Mouse (Mus musculus): ENCODE data around the gene Kcnrg. TPM values are rescaled to one million over a fixed set of nuclear protein-coding genes. Genes with fewer than 3 reads are reported as not detected.

Gene Kcnrg
- polyA plus RNA-seq, 1 experiment from 2014 or later = 0.37 TPM

DNA sequence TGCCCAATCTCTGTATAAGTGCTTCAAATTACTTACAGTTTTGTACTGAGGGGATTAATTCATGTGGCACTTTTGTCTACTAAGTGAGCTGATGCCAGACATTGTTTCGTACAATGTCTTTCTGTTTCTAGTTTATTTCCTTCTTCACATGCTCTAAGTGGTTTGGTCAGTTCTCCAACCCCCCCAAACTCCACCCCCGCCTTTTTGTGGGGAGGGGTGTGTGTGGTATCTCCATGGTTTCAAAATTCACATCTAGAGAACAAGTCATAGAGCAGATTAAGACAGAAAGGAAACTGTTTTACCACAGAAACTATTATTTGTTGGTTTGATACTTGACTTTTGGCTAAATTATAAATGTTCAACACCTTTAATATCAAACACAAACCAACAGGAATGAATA lies 13.1 kb downstream of the Kcnrg start:
- Histone ChIP-seq H3K4me1 (ENCODE audit: insufficient read depth, low read length) (no peaks in the 10 kb centered on the region), H3K4me2 (replicated peaks; ENCODE audit: low read depth, low read length) (no peak overlapping the region), H3K9me3 (ENCODE audit: low read length) (no peaks in the 10 kb centered on the region), H3K36me3 (ENCODE audit: insufficient read depth, low read length) (0 out of 2 replicates have a peak, but pooled peaks cover 4% of the 10 kb centered on the region), H3K27ac (ENCODE audit: low read length) (no peak overlapping the region), H3K9ac (replicated peaks; ENCODE audit: low read length) (no peak overlapping the region), H3K4me3 (ENCODE audit: low read length) (no peak overlapping the region), H3K27me3 (ENCODE audit: insufficient read depth, low read length) (no peaks in the 10 kb centered on the region)
- ATAC-seq (ENCODE audit: low FRiP score, low TSS enrichment) = no peak
- WGBS = 96% methylated on average over 2 of the region's 2 CpGs

DNA sequence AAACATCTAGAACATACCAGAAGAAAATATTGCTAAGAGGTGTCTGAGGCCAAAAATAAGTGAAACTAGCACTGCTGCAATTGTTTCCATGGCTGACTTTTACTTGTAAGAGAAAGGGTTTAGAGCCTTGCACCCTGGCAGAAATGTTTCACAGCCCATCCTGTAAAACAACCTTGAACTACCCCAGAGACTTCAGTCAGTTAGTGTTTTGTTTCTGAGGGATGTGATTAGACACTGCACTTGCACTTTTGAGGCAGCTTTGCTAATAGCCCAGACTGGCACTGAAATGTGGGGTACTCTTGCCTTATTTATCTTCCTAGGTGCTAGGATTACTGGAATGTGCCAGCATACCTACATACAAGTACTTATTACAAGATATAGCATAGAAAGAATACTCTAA lies 28.7 kb downstream of the Kcnrg start:
- Histone ChIP-seq H3K27ac (ENCODE audit: low read length) (no peak overlapping the region), H3K4me3 (ENCODE audit: low read length) (no peak overlapping the region), H3K4me2 (replicated peaks; ENCODE audit: low read depth, low read length) (no peak overlapping the region), H3K36me3 (ENCODE audit: insufficient read depth, low read length) (peaks cover 10% of the 10 kb centered on the region), H3K9ac (replicated peaks; ENCODE audit: low read length) (no peak overlapping the region), H3K9me3 (ENCODE audit: low read length) (no peaks in the 10 kb centered on the region), H3K27me3 (ENCODE audit: insufficient read depth, low read length) (no peaks in the 10 kb centered on the region), H3K4me1 (ENCODE audit: insufficient read depth, low read length) (no peaks in the 10 kb centered on the region)
- no peak for ATAC-seq (ENCODE audit: low FRiP score, low TSS enrichment)

DNA sequence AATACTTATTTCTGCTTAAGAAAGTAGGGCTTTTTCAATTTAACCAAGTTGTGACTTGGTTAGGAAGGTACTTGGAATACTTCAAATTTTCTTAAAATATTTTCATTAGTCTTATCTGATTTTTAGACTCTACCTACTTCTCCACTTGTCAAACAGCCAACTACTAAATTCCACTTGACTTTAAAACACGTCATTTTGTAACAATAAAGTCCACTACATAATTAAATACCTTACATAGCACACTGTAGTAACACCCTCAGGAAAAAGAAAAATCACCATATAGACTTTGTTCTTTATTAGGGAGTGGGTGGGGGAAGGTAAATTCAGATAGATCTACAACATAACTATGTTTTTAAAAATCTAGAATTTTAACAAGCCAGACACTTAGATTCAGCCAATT lies 35.4 kb downstream of the Kcnrg start:
- no peak overlapping the region for H3K27ac ChIP-seq (ENCODE audit: low read length)
- no peaks in the 10 kb centered on the region for H3K36me3 ChIP-seq (ENCODE audit: insufficient read depth, low read length)
- no peaks in the 10 kb centered on the region for H3K27me3 ChIP-seq (ENCODE audit: insufficient read depth, low read length)
- no peak overlapping the region for H3K4me2 ChIP-seq (replicated peaks; ENCODE audit: low read depth, low read length)
- H3K9me3 ChIP-seq (ENCODE audit: low read length) = no peaks in the 10 kb centered on the region
- no peak overlapping the region for H3K4me3 ChIP-seq (ENCODE audit: low read length)
- no peaks in the 10 kb centered on the region for H3K4me1 ChIP-seq (ENCODE audit: insufficient read depth, low read length)
- no peak overlapping the region for H3K9ac ChIP-seq (replicated peaks; ENCODE audit: low read length)
- 55% methylated on average over 1 of the region's 1 CpGs for WGBS
- no peak for ATAC-seq (ENCODE audit: low FRiP score, low TSS enrichment)

DNA sequence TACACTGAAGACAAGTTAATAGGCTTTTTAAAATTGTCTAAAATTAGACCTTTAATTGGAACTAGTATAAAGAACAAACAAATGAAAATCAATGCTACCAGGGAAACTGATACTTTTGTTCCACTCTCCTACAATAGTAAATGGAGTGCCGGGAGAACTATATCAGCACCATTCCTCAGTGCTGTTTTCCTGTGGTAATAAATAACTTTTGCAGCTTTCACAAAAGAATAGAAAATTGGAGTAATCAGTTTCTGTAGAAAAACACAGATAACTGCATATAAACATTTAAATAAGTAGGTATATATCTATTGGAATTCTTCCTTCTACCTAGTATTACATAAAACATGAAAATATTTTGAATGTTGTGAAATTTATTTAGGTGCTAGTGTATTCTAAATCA lies 38.3 kb downstream of the Kcnrg start:
- Histone ChIP-seq H3K9ac (replicated peaks; ENCODE audit: low read length) (no peak overlapping the region), H3K4me2 (replicated peaks; ENCODE audit: low read depth, low read length) (no peak overlapping the region), H3K27me3 (ENCODE audit: insufficient read depth, low read length) (no peaks in the 10 kb centered on the region), H3K4me3 (ENCODE audit: low read length) (no peak overlapping the region), H3K36me3 (ENCODE audit: insufficient read depth, low read length) (no peaks in the 10 kb centered on the region), H3K27ac (ENCODE audit: low read length) (no peak overlapping the region), H3K9me3 (ENCODE audit: low read length) (no peaks in the 10 kb centered on the region), H3K4me1 (ENCODE audit: insufficient read depth, low read length) (peaks cover 5% of the 10 kb centered on the region)
- ATAC-seq (ENCODE audit: low FRiP score, low TSS enrichment) = no peak
- 19% methylated on average over 1 of the region's 1 CpGs for WGBS

DNA sequence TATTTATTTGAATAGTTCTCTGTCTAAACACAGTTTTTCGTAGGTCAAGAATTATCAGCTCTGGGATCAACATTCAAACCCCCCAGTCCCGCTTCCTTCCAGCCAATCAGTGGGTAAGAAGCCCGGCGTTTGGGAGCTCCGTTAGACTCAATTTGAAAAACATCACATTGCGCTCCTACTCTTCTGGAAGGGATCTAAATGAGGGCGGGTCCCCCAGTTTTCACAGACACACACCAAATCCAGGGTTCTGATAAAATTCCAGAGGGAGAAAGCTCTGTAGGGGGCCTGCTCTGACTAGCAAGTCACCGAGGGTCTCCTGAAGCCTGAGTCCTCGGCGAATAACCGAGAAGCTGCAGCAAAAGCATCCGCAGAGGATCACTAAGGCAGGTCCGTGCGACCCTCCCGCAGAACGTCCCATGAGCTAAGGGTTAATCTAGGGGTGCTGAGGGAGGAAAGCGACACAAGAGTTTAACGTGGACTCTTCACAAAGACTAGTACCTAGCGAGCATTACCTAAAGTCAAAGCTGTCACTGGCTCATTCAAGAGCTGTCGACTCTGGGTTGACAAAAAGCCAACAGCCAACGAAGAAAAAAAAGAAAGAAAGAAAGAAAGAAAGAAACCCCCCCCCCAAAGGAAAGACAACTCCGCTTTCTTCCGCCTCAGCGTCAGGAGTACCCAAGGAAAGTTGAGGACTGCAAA lies 40.1 kb downstream of the Kcnrg start:
- no peak for ATAC-seq (ENCODE audit: low FRiP score, low TSS enrichment)
- Histone ChIP-seq H3K9ac (replicated peaks; ENCODE audit: low read length) (peak overlapping the region; percentile 97), H3K36me3 (ENCODE audit: insufficient read depth, low read length) (no peaks in the 10 kb centered on the region), H3K4me3 (ENCODE audit: low read length) (peak overlapping the region; percentile 93), H3K9me3 (ENCODE audit: low read length) (no peaks in the 10 kb centered on the region), H3K4me2 (replicated peaks; ENCODE audit: low read depth, low read length) (peak overlapping the region; percentile 75), H3K27me3 (ENCODE audit: insufficient read depth, low read length) (no peaks in the 10 kb centered on the region), H3K4me1 (ENCODE audit: insufficient read depth, low read length) (peaks cover 5% of the 10 kb centered on the region), H3K27ac (ENCODE audit: low read length) (peak overlapping the region; percentile 98)
- 0% methylated on average over 24 of the region's 24 CpGs for WGBS

DNA sequence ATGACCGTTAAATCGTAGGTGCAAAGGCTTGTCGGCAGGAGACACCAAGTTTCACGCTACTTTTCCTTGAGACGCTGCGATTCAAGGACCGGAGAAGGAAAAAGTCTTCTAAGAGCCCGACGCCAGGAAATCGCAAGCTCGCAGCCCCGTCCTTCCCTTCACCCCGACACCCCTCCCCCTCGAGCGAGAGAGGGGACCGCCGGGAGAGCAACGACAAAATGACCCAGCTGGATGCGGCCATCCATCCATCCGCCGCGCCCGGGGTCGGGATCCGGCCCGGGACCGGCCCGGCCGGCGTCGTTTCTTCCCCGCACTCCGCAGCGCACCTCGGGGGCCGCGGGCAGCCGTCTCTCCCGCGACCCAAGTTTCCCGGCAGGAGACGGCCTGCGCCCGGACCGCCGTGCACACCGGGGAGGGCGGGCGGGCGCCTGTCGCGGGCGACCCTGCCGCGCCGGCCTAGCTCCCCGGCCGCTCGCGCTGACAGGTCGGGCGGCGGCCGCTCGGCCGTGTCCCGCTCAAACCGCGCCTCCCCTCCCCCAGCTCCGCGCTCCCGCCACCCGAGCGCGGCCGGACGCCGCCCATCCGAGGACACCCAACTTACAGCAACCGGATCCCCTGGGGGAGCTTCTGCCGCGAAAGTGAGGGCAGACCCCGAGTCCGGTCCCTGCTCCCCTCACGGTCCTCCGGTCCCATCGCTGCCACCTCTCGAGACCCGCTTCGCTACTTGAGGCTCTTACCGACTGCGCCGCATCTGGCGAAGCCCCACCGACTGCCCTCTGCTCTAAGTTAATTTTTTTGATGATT lies 40.8 kb downstream of the Kcnrg start:
- Histone ChIP-seq H3K4me1 (ENCODE audit: insufficient read depth, low read length) (peaks cover 5% of the 10 kb centered on the region), H3K9ac (replicated peaks; ENCODE audit: low read length) (peak overlapping the region; percentile 97), H3K27ac (ENCODE audit: low read length) (peak overlapping the region; percentile 98), H3K36me3 (ENCODE audit: insufficient read depth, low read length) (no peaks in the 10 kb centered on the region), H3K4me2 (replicated peaks; ENCODE audit: low read depth, low read length) (peak overlapping the region; percentile 75), H3K27me3 (ENCODE audit: insufficient read depth, low read length) (no peaks in the 10 kb centered on the region), H3K4me3 (ENCODE audit: low read length) (peak overlapping the region; percentile 93), H3K9me3 (ENCODE audit: low read length) (no peaks in the 10 kb centered on the region)
- peak; percentile 78 for ATAC-seq (ENCODE audit: low FRiP score, low TSS enrichment)
- WGBS = under 1% methylated on average over 81 of the region's 95 CpGs

DNA sequence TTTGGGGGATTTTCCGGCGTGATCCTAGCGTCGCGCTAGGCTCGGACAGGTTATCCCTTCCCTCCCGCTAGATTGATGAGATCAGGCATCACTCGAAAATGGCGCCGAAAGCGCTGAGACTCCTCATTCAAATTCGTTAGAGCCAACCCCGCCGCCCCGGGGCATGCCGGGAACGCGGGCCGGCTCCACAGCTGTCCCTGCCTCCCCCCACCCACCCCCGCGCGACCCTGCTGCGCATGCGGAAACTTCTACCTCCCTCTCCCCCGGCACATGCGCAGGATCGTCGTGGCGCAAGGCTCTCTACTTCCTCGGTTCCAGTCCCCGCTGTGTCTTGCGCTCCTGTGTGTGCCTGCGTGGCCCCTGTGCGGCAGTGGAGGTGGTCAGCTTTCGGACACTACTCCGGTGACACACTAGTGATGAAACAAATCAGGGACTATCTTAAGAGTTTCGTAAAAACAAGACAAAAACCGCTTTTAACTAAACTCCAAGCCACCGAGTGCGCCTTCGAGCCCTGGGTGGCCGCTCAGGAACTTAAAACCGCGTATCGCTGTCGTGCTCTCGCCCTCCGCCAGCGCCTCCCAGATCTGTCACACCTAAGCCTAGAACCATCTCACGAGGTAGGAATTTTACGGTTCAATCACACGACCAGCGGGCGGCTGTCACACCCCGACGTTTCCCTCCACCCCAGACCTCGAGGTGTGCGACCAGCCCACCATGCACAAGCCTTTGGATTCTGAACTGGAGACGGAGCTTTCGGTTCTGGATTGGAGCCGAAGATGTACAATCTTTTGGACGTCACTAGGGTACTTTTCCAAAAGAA lies 41.6 kb downstream of the Kcnrg start:
- Histone ChIP-seq H3K27ac (ENCODE audit: low read length) (peak overlapping the region; percentile 98), H3K4me2 (replicated peaks; ENCODE audit: low read depth, low read length) (peak overlapping the region; percentile 75), H3K4me3 (ENCODE audit: low read length) (peak overlapping the region; percentile 93), H3K9ac (replicated peaks; ENCODE audit: low read length) (peak overlapping the region; percentile 97), H3K36me3 (ENCODE audit: insufficient read depth, low read length) (no peaks in the 10 kb centered on the region), H3K9me3 (ENCODE audit: low read length) (no peaks in the 10 kb centered on the region), H3K27me3 (ENCODE audit: insufficient read depth, low read length) (no peaks in the 10 kb centered on the region), H3K4me1 (ENCODE audit: insufficient read depth, low read length) (peaks cover 5% of the 10 kb centered on the region)
- ATAC-seq (ENCODE audit: low FRiP score, low TSS enrichment) = peak; percentile 96
- 1% methylated on average over 62 of the region's 62 CpGs for WGBS

DNA sequence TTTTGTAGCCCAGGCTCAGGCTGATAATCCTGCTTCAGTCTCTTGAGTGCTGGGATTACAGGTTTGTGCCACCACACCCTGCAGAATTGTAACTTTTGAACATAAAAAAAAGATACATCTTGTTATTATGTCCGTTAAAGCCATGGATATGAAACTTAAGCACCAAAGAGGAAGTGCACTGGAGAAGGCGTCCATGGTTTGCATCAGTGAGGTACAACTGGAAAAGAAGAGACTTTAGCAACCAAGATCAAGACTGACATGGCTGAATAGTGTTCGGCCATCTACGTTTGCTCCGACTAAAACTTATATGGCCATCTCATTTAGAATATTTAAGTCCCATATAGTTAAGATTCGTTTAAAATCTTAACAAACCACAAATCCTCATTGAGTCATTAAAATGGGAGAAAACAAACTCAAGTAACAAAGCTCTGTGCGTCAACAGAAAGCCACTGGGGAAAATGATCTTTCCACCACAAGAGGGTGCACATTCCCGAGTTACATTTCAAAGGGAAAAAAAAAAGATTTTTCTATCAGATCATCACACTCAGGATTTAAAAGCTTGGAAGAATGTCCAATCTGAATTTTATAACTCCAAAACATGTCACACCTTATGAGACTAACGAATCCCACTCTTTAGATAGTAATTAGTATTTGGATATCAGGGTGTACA lies 43.2 kb downstream of the Kcnrg start:
- no peak for ATAC-seq (ENCODE audit: low FRiP score, low TSS enrichment)
- H3K36me3 ChIP-seq (ENCODE audit: insufficient read depth, low read length) = no peaks in the 10 kb centered on the region
- peaks cover 5% of the 10 kb centered on the region for H3K4me1 ChIP-seq (ENCODE audit: insufficient read depth, low read length)
- no peaks in the 10 kb centered on the region for H3K9me3 ChIP-seq (ENCODE audit: low read length)
- H3K4me2 ChIP-seq (replicated peaks; ENCODE audit: low read depth, low read length) = no peak overlapping the region
- WGBS = 39% methylated on average over 9 of the region's 9 CpGs
- no peak overlapping the region for H3K9ac ChIP-seq (replicated peaks; ENCODE audit: low read length)
- no peak overlapping the region for H3K4me3 ChIP-seq (ENCODE audit: low read length)
- no peak overlapping the region for H3K27ac ChIP-seq (ENCODE audit: low read length)
- H3K27me3 ChIP-seq (ENCODE audit: insufficient read depth, low read length) = no peaks in the 10 kb centered on the region

DNA sequence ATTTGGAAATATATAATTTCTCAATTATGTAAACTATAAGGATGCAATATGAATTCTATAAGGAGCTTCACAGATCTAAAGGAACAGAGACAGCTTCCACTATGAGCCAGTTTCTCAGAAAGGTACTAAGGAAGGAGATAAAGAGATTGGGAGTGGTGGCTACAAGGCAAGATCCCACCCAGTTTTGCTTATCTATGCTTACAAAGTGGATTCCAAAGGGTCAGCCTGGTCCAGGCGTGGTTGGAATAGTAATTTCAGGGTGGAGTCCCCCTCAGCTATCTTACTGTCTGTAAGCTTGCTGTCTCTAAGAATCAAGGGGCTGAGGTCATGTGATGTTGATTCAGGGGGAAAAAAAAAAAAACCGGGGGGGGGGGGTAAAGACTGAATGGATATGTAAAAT lies 49.2 kb downstream of the Kcnrg start:
- H3K4me1 ChIP-seq (ENCODE audit: insufficient read depth, low read length) = no peaks in the 10 kb centered on the region
- no peaks in the 10 kb centered on the region for H3K36me3 ChIP-seq (ENCODE audit: insufficient read depth, low read length)
- ATAC-seq (ENCODE audit: low FRiP score, low TSS enrichment) = no peak
- no peak overlapping the region for H3K9ac ChIP-seq (replicated peaks; ENCODE audit: low read length)
- H3K9me3 ChIP-seq (ENCODE audit: low read length) = no peaks in the 10 kb centered on the region
- H3K4me3 ChIP-seq (ENCODE audit: low read length) = no peak overlapping the region
- H3K27me3 ChIP-seq (ENCODE audit: insufficient read depth, low read length) = no peaks in the 10 kb centered on the region
- H3K4me2 ChIP-seq (replicated peaks; ENCODE audit: low read depth, low read length) = no peak overlapping the region
- H3K27ac ChIP-seq (ENCODE audit: low read length) = no peak overlapping the region
- WGBS = 51% methylated on average over 2 of the region's 2 CpGs
